Mouse (Mus musculus) olfactory bulb, adult 2 months (tissue): ENCODE measurements at regions not wholly inside any gene's neighbourhood (a gene's known extent, or its start where the extent isn't known, plus 50 kb on each side); places are given as distances from the start of the nearest gene placed in this dataset.

Source experiments
- CTCF ChIP-seq: fragments of 200-500 bp; IDR thresholded peaks from 2 replicates; pipeline ENCODE4 v1.5.1; 2012; ENCODE audit warnings: low read depth, mild to moderate bottlenecking, low read length, moderate library complexity; ENCODE audit not compliant: insufficient read depth
- POLR2A ChIP-seq: fragments of 200-500 bp; IDR thresholded peaks from 2 replicates; pipeline ENCODE4 v1.6.1; 2012; ENCODE audit warnings: mild to moderate bottlenecking, low read depth, low read length, moderate library complexity; ENCODE audit not compliant: insufficient read depth

- TF ChIP-seq CTCF = no peak
- no peak for TF ChIP-seq POLR2A
These were observed 139.0 kb upstream of the Arhgap20 start for GRCm38 (mm10) chr9:51626156-51626555.
